Mouse (Mus musculus) skeletal muscle tissue, adult 2 months (tissue): Measurements from ENCODE around the gene Sh3bp2.
"Not testable (repeated sequence)": the region's sequence is repeated elsewhere in the genome, so short reads cannot be mapped to it uniquely, and the experiment has no call there.

Experiments used
- DNase-seq: peaks from one replicate; pipeline ENCODE4 v3.0.0-alpha.2; 2012; ENCODE audit warnings: low read depth, low spot score

Gene Sh3bp2

GRCm38 (mm10) chr5:34571551-34571950 lies 45.9 kb downstream of the Sh3bp2 start:
- DNase-seq, result no peak

GRCm38 (mm10) chr5:34572568-34572967 lies 46.9 kb downstream of the Sh3bp2 start:
- not testable (repeated sequence) for DNase-seq

GRCm38 (mm10) chr5:34573268-34574221 lies 47.9 kb downstream of the Sh3bp2 start, which contains the start of gene Add1:
Gene Add1, plus strand, starts transcription at chr5:34573664.
- peak; percentile 98 for DNase-seq

GRCm38 (mm10) chr5:34574721-34575120 lies 49.1 kb downstream of the Sh3bp2 start:
- DNase-seq, result no peak

DNA sequence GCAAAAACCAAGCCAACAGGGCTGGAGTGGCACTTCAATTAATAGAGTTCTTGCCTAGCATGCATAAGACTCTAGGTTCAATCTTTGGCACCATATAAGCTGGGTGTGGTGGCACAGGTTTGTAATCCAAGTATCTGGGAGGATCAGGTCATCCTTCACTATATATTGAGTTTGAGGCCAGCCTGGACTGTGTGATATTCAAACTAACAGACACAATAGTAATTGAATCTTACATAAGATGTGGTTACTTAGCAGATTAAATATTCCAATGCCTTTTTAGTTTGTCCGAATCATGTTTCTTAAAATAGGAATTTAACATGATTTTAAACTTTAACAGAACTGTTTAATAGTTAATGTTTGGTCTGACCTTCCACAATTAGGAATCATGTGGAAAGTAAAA lies 50.6 kb downstream of the Sh3bp2 start:
- no peak for DNase-seq

- DNase-seq, result no peak
Observed at GRCm38 (mm10) chr5:34578038-34578655, 52.5 kb downstream of the Sh3bp2 start.

DNA sequence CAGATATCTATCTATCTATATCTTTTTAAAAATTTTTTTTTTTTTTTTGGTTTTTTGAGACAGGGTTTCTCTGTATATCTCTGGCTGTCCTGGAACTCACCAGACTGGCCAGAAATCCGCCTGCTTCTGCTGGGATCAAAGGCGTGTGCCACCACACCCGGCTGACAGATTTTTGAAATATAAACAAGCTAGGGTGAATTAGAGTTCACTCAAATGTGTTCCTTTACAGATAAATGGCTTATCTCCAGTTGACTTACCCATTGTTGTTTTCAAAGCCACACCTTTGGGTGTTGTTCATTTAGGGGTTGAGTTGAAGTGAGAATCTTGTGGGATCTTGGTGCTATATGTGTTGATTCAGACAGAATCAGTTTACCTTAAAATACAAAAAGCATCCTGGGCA lies 53.7 kb downstream of the Sh3bp2 start:
- no peak for DNase-seq

- peak; percentile 25 for DNase-seq
Observed at GRCm38 (mm10) chr5:34581671-34582313, 56.2 kb downstream of the Sh3bp2 start.

DNA sequence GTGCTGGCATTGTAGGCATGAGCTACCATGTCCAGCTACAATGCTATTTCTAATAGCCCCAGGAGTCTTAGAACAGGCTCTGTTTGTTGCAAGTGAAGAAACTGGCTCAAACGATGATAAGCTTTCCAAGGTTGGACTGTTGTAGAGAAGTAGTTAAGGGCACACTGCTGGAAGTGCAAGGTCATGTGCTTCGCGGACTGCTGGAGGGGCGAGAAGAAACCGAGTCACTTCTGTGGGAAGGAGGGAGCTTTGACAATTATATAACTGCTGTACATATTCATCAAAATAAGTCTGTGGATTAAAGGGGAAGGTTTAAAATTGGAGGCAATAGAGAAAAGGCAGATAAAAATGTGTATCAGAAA lies 56.7 kb downstream of the Sh3bp2 start:
- no peak for DNase-seq

DNA sequence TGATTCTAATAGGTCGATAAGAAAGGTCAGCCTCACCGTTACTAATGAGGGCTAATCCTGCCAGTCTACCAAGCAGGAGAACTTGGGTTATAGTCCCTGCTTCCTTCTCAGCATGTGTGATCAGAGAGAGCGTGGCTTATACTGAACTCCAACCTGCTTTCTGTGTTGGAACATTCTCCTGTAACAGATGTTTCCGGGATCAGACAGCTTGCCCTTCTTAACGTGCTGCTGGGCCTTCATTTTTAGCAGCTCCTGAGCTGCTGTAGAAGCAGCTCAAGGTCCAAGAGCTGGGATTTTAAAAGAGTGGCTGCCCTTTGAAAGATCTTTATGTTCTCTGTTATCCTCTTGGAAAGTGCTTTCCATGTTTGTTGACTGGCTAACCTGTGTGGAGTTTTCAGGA lies 59.6 kb downstream of the Sh3bp2 start:
- no peak for DNase-seq

GRCm38 (mm10) chr5:34587881-34588280 lies 62.2 kb downstream of the Sh3bp2 start:
- no peak for DNase-seq

DNA sequence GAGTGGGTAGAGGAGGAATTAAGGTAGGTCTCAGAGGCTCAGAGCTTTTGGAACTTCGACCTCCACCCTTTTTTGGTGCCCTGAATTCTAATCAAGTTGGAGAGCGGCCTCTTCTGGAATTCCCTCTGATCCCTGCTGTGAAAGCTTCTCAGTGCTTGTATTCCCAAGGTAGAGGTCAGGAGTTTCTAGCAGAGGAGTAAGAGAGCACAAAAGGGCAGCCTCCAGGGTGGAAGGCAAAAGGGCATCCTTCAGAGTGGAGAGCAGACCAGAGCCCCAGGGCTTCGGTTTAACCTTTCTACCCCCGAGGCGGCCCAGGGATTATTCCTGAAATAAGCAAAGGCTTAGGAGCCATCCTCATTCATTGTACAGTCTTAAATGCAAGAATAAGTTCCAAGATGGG lies 64.4 kb downstream of the Sh3bp2 start:
- DNase-seq, result no peak

GRCm38 (mm10) chr5:34590702-34591101 lies 65.1 kb downstream of the Sh3bp2 start:
- no peak for DNase-seq

- no peak for DNase-seq
Observed at GRCm38 (mm10) chr5:34591388-34592004, 65.9 kb downstream of the Sh3bp2 start.

GRCm38 (mm10) chr5:34592224-34592623 lies 66.6 kb downstream of the Sh3bp2 start:
- DNase-seq, result not testable (repeated sequence)

DNA sequence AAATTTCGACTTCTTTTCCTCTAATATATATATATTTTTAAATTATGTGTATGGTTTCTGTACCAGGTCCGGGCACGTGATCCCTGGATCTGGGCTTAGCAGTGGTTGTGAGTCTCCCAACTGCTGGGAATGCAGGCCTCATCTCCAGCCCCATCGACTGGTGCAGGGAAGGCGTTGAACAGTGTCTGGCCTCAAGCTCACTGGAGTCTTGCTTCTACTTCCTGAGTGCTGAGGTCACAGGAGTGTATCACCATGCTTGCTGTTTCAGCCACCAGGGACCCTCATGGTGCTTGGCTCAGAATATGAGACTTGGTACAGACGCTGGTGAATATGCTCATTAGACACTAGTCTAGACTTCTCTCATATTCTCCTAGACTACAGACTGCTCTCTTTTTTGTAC lies 67.0 kb downstream of the Sh3bp2 start:
- DNase-seq, result no peak

- no peak for DNase-seq
Observed at GRCm38 (mm10) chr5:34593202-34593727, 67.6 kb downstream of the Sh3bp2 start.

DNA sequence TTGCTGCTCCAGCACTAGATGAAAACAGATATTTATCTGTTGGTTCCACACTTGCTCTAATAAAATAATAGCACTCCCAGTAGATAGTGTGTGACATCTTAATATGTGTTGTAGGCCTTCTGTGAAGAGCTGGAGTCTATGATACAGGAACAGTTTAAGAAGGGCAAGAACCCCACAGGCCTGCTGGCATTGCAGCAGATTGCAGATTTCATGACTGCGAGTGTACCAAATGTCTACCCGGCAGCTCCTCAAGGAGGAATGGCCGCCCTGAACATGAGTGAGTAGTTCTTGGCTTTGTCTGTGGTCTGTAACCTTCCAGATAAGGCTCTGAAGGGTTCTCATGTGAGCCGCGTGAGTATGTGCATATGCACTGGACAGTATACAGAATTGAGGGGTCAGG lies 78.9 kb downstream of the Sh3bp2 start:
- DNase-seq, result no peak

DNA sequence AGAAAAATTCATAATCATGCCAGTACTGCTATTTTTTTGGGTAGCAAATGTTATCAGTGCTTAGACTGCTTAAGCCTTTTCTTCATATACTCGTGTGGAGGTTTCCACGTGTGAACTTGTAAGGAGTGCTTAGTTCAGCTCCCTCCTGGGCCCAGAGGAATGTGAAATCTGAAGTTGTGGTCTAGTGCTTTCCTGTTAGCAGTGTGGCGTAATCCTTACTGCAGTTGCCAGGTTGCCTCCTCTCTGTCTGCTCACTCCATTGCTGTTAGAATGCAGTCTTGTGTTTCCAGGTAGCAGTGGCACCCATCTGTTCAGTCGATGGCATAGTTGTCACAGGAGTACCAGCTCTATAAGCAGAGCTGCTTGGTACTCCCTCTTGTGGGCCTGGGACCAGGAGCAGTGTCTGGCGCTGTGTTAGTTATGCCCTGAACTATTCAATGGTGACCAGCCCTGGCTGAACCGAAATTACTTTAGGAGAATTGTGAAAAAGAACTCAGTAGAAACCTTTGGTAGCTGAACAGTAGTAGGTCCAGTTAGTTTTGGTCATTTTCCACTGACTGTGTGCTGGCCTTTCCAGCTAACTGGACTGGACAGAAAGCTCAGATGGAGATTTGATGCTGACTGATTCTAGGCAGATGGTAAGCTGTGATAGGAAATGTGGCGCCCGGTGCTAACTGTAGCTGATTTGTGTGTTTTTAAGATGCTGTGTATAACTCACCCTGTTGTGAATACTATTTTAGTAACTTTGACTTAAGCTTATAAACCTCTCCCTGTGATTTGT lies 81.7 kb downstream of the Sh3bp2 start:
- no peak for DNase-seq

- no peak for DNase-seq
Observed at GRCm38 (mm10) chr5:34608226-34608625, 82.6 kb downstream of the Sh3bp2 start.

DNA sequence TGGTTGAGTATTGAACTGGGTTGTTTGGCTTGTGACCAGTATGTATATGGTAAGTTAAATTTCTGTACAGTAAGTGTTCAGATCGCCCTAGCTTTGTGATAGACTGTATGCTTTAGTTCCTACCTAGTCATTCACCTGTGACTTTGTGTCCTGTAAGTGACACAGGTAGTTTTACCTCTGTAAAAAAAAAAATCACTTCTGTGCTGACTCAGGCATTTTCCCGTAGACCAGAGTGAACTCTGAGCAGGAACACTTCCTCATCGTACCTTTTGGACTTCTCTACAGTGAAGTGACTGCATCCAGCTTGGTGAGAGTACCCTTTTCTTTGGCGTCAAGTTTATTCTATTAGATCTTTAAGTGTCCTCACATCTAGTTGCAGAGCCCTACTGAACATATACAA lies 84.3 kb downstream of the Sh3bp2 start:
- DNase-seq, result no peak
